Mouse (Mus musculus) heart, postnatal 0 days (tissue): ENCODE results near the gene Ccdc184. TPM values are rescaled to one million over a fixed set of nuclear protein-coding genes. Genes with fewer than 3 reads are reported as not detected.

ENCODE experiments used
- ATAC-seq: fragments of 200-750 bp; cut with Nextera tagmentation; 2 replicates; pipeline ENCODE4 v1.8.0; 2017; ENCODE audit warnings: low read depth, moderate number of reproducible peaks, moderate library complexity; ENCODE audit not compliant: insufficient read depth
- DNase-seq: peaks from one replicate; pipeline ENCODE4 v3.0.0-alpha.2; 2016; ENCODE audit warnings: low spot score
- H3K27ac ChIP-seq: fragments of 300-500 bp; sonication (generic); 2 replicates; pipeline ENCODE4 v1.5.1; 2014; ENCODE audit warnings: low read depth, mild to moderate bottlenecking
- H3K27me3 ChIP-seq: fragments of 300-500 bp; sonication (generic); 2 replicates; pipeline ENCODE4 v1.6.1; 2014; ENCODE audit warnings: low read length, mixed read lengths; ENCODE audit not compliant: control insufficient read depth, insufficient read depth
- H3K36me3 ChIP-seq: fragments of 300-500 bp; sonication (generic); replicated peaks from 2 replicates; pipeline ENCODE4 v1.6.1; 2014; ENCODE audit warnings: low read length, mixed read lengths; ENCODE audit not compliant: control insufficient read depth, insufficient read depth
- H3K4me1 ChIP-seq: fragments of 300-500 bp; sonication (generic); 2 replicates; pipeline ENCODE4 v1.6.1; 2014; ENCODE audit warnings: antibody characterized with exemption; ENCODE audit not compliant: control insufficient read depth, insufficient read depth
- H3K4me2 ChIP-seq: fragments of 300-500 bp; sonication (generic); 2 replicates; pipeline ENCODE4 v1.6.1; 2014; ENCODE audit warnings: low read depth, mild to moderate bottlenecking, low read length, moderate library complexity
- H3K4me3 ChIP-seq: fragments of 300-500 bp; sonication (generic); 2 replicates; pipeline ENCODE4 v1.5.1; 2014; ENCODE audit warnings: low read depth, low read length
- H3K9ac ChIP-seq: fragments of 300-500 bp; sonication (generic); replicated peaks from 2 replicates; pipeline ENCODE4 v1.6.1; 2014; ENCODE audit warnings: low read depth, low read length, mixed read lengths
- H3K9me3 ChIP-seq: fragments of 300-500 bp; sonication (generic); replicated peaks from 2 replicates; pipeline ENCODE4 v1.6.1; 2016; ENCODE audit warnings: low read length; ENCODE audit not compliant: control insufficient read depth
- CTCF ChIP-seq: IDR thresholded peaks from 2 replicates; pipeline ENCODE4 v1.5.1; 2016; ENCODE audit warnings: antibody characterized with exemption, control low read depth, low read depth
- EP300 ChIP-seq: IDR thresholded peaks from 2 replicates; pipeline ENCODE4 v1.6.1; 2016; ENCODE audit warnings: antibody characterized with exemption, low read depth
- WGBS: fragments of 180-500 bp; shearing (Covaris S2); extraction: QIAGEN DNeasy Blood & Tissue Kit; methylation state at CpG from one replicate; pipeline ENCODE4 v1.1.7; 2014; 5-methylcytosine and 5-hydroxymethylcytosine counted together
- polyA plus RNA-seq: library from polyadenylated mRNA; unstranded; fragments of >200 nt; fragmentation: Nextera tagmentation; extraction: Ambion mirVana; gene quantifications from 2 replicates; pipeline ENCODE4 v1.2.1, GENCODE M21; 2015
- total RNA-seq: library from RNA; depleted of rRNA; stranded (reverse); fragments of >200 nt; gene quantifications from 2 replicates; pipeline ENCODE4 v1.2.3, GENCODE M21; 2014; ENCODE audit warnings: low replicate concordance

Ccdc184 gene
- total and polyA plus RNA-seq, 2 experiments from 2014 or later, result 0.63 to 0.92 TPM

DNA sequence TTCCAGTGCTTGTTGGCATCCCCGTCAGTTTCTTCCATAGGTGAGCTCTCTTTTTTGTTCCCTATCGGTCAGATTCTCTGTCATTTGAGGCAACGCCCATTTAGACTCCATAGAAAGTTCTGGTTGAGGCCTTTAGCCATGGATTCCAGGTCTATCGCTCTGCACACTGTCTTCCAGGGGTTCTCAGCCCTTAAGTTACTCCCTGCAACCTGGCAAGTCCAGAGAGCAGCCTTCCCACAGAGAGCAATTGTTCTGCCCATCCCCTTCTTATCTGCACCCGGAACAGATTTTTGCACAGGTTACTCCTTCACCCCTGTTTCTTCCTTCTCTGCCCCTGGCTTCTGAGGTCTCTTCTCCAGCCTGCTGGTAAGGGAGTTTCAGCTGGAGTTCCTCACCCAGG lies 5.2 kb downstream of the Ccdc184 start:
- no peaks in the 10 kb centered on the region; the same call in 1 of the 2 replicates for H3K4me1 ChIP-seq
- ATAC-seq, result no peak
- 79% methylated on average over 5 of the region's 5 CpGs for WGBS

GRCm38 (mm10) chr15:98173821-98174220 lies 6.9 kb downstream of the Ccdc184 start:
- no peak overlapping the region for H3K4me3 ChIP-seq
- WGBS, result 41% methylated on average over 8 of the region's 8 CpGs
- TF ChIP-seq CTCF (peak; percentile 68), EP300 (no peak)
- no peak overlapping the region for H3K4me2 ChIP-seq
- no peaks in the 10 kb centered on the region for H3K9me3 ChIP-seq
- ATAC-seq, result no peak
- H3K36me3 ChIP-seq, result no peaks in the 10 kb centered on the region
- H3K27ac ChIP-seq, result no peak overlapping the region
- no peak overlapping the region for H3K9ac ChIP-seq
- peaks cover 12% of the 10 kb centered on the region for H3K27me3 ChIP-seq
- peak; percentile 55 for DNase-seq
- no peaks in the 10 kb centered on the region for H3K4me1 ChIP-seq

More for the DNA sequence above, 5.2 kb downstream of the Ccdc184 start:
- no peaks in the 10 kb centered on the region for H3K9me3 ChIP-seq
- no peak overlapping the region for H3K4me3 ChIP-seq
- peaks cover 29% of the 10 kb centered on the region for H3K27me3 ChIP-seq
- DNase-seq, result no peak
- H3K27ac ChIP-seq, result no peak overlapping the region
- TF ChIP-seq CTCF (no peak), EP300 (no peak)
- no peak overlapping the region for H3K9ac ChIP-seq
- no peak overlapping the region for H3K4me2 ChIP-seq
- H3K36me3 ChIP-seq, result no peaks in the 10 kb centered on the region

- TF ChIP-seq CTCF (no peak), EP300 (no peak)
- Histone ChIP-seq H3K9me3 (no peaks in the 10 kb centered on the region), H3K36me3 (no peaks in the 10 kb centered on the region), H3K4me2 (no peak overlapping the region), H3K27ac (no peak overlapping the region), H3K27me3 (no peaks in the 10 kb centered on the region), H3K4me1 (0 out of 2 replicates have a peak, but pooled peaks cover 8% of the 10 kb centered on the region), H3K9ac (no peak overlapping the region), H3K4me3 (no peak overlapping the region)
- WGBS, result 66% methylated on average over 3 of the region's 3 CpGs
- DNase-seq (no peak), ATAC-seq (no peak)
These were observed 10.4 kb downstream of the Ccdc184 start for GRCm38 (mm10) chr15:98177320-98177719.

DNA sequence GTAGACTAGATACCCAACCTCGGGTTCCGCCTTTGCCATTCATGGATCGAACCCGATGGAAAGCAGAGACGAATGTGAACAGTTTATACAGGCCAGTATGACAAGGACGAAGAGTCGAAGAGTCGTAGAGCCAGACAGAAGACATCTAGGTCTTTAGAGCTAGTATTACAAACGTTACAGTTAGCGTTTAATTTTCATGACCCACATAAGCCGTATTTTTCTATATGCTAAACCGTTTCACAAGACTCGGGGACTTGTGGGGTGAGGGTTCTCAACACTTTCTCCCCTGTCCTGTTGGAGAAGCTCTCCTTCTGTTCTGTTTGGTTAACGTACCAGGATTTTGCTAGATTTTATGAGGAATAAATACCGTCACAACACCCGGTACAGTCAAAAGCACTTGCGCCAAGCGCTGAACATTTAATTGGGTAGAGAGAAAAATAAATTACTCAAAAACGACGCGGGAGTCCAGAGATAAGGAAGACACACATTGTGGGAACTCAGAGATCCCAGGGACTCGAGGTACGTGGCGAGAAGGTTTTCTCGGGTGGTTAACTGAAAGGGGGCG lies 13.7 kb downstream of the Ccdc184 start:
- Histone ChIP-seq H3K9me3 (no peaks in the 10 kb centered on the region), H3K4me3 (peak overlapping the region; percentile 50), H3K4me1 (0 out of 2 replicates have a peak, but pooled peaks cover 8% of the 10 kb centered on the region), H3K4me2 (peak overlapping the region; percentile 75), H3K36me3 (no peaks in the 10 kb centered on the region), H3K27ac (peak overlapping the region; percentile 92), H3K27me3 (no peaks in the 10 kb centered on the region), H3K9ac (peak overlapping the region; percentile 54)
- no peak for DNase-seq
- ATAC-seq, result no peak
- 9% methylated on average over 26 of the region's 26 CpGs for WGBS
- TF ChIP-seq CTCF (no peak), EP300 (no peak)

GRCm38 (mm10) chr15:98181132-98181711 lies 14.3 kb downstream of the Ccdc184 start:
- TF ChIP-seq EP300, result peak; percentile 81
- peak; percentile 95 for TF ChIP-seq CTCF
- WGBS, result under 1% methylated on average over 30 of the region's 30 CpGs
- Histone ChIP-seq H3K27ac (peak overlapping the region; percentile 92), H3K9me3 (no peaks in the 10 kb centered on the region), H3K27me3 (no peaks in the 10 kb centered on the region), H3K4me2 (peak overlapping the region; percentile 75), H3K9ac (peak overlapping the region; percentile 54), H3K4me1 (0 out of 2 replicates have a peak, but pooled peaks cover 8% of the 10 kb centered on the region), H3K36me3 (no peaks in the 10 kb centered on the region), H3K4me3 (peak overlapping the region; percentile 50)
- ATAC-seq (peak; percentile 97), DNase-seq (peak; percentile 98)
